Mouse (Mus musculus) bone marrow macrophage, adult 2 months (primary cell): ENCODE results near the gene Defb30.

Source experiments
- CTCF ChIP-seq: IDR thresholded peaks from 2 replicates; pipeline ENCODE4 v1.5.1; 2012; ENCODE audit warnings: low read depth, mild to moderate bottlenecking, low read length, moderate library complexity
- POLR2A ChIP-seq: IDR thresholded peaks from 2 replicates; pipeline ENCODE4 v1.6.1; 2012; ENCODE audit warnings: mild to moderate bottlenecking, low read depth, low read length, borderline replicate concordance

DNA sequence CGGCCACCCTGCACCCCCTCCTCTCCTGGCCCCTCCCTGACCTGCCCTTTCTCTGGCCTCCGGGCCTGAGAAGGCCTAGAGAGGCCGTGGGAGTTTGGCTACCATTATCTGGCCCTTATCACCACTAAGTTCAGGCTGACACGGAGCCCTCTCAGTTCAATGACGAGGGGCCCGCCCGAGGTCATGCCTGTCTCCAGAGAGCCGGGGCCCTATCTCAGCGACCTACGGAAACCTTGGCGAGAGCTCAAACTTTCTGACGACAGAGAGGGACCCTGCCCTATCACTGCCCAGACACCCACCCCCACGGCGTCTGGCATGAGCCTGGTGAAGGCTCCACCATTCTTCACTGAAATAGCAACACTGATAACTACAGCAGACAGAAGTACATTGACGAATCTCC is 17.9 kb upstream of the Defb30 start:
- TF ChIP-seq POLR2A (no peak), CTCF (no peak)
